Mouse (Mus musculus): ENCODE data around the gene Exosc6.
"Not testable (repeated sequence)": the region's sequence is repeated elsewhere in the genome, so short reads cannot be mapped to it uniquely, and the experiment has no call there.

DNA sequence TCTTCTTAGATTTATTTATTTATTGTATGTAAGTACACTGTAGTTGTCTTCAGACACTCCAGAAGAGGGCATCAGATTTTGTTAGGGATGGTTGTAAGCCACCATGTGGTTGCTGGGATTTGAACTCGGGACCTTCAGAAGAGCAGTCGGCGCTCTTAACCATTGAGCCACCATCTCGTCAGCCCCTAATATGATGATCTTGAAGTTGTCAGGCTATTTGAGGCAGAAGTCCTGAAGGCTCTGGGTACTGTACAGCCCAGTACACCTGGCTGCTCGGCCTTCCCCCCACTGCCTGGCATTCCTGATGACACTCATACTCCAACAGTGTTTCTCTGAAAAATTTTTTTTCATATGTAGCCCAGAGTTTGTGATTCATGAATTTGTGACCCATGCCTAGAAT, 27.8 kb downstream of the Exosc6 start:
- not testable (repeated sequence) for TF ChIP-seq CTCF (IDR thresholded peaks at IDR 0.05; ENCODE audit: extremely low read depth, insufficient read depth, insufficient read length, insufficient replicate concordance); POLR2A (IDR thresholded peaks at IDR 0.05; ENCODE audit: low read depth, low read length)

Data from spleen, adult 2 months (tissue).